Mouse (Mus musculus): ENCODE measurements around the gene Ets2. TPM values are rescaled to one million over a fixed set of nuclear protein-coding genes. Genes with fewer than 3 reads are reported as not detected.

The Ets2 gene
- total RNA-seq (2012; rRNA removed) = 12.8 and 16.2 TPM in 2 replicates

- Histone ChIP-seq H3K27ac (ENCODE audit: insufficient read depth, low read depth, low read length, poor library complexity, severe bottlenecking) (no peak within 1 kb of the TSS), H3K9ac (ENCODE audit: insufficient read depth, low read depth, low read length, poor library complexity, severe bottlenecking) (peak within 1 kb of the TSS; percentile 91), H3K9me3 (ENCODE audit: control insufficient read depth, insufficient read depth, low read depth, low read length) (no peaks in the 10 kb centered on the region), H3K4me3 (ENCODE audit: insufficient read depth in 1 of 2, low read depth in 1 of 2, low read length in 2 of 2, poor library complexity in 1 of 2, severe bottlenecking in 1 of 2) (peak within 1 kb of the TSS; percentile 89 to 91), H3K4me1 (ENCODE audit: control insufficient read depth in 2 of 2, insufficient read depth in 2 of 2, low read length in 2 of 2, poor library complexity in 1 of 2) (peaks cover 0 to 4% of the 10 kb centered on the region in 2 experiments; a peak in 1 of 4 replicates), H3K36me3 (ENCODE audit: control insufficient read depth, insufficient read depth, low read length, poor library complexity, severe bottlenecking) (no peaks in the 10 kb centered on the region; the same call in 1 of the 2 replicates)
- DNase-seq (ENCODE audit: low read depth, low spot score) = peak; percentile 68
- in situ Hi-C loops (cut with MboI; ENCODE audit: low sequenced_read_pairs in 2 of 2, unreplicated experiment in 2 of 2) = no loop called here
- TF ChIP-seq HCFC1 (IDR thresholded peaks at IDR 0.05; ENCODE audit: borderline replicate concordance, insufficient read depth, low read length) = no peak
- no peak for TF ChIP-seq CHD2 (IDR thresholded peaks at IDR 0.05; ENCODE audit: low read depth, low read length)
- no peak for TF ChIP-seq ZC3H11A (IDR thresholded peaks at IDR 0.05; ENCODE audit: borderline replicate concordance, low read depth, low read length)
- no peak for TF ChIP-seq MAFK (IDR thresholded peaks at IDR 0.05; ENCODE audit: insufficient read depth, low read depth, low read length)
- TF ChIP-seq ZNF384 (IDR thresholded peaks at IDR 0.05; ENCODE audit: low read depth, low read length) = no peak
These were observed at the start of gene Ets2 for GRCm38 (mm10) chr16:95701802-95702561. Ets2 (plus strand) TSS chr16:95702075.

GRCm38 (mm10) chr16:95654204-95654611 is 47.7 kb upstream of the Ets2 start:
- Histone ChIP-seq H3K27ac (ENCODE audit: insufficient read depth, low read depth, low read length, poor library complexity, severe bottlenecking) (no peak overlapping the region), H3K4me1 (ENCODE audit: control insufficient read depth in 2 of 2, insufficient read depth in 2 of 2, low read length in 2 of 2, poor library complexity in 1 of 2) (no peaks in the 10 kb centered on the region), H3K4me3 (ENCODE audit: insufficient read depth in 1 of 2, low read depth in 1 of 2, low read length in 2 of 2, poor library complexity in 1 of 2, severe bottlenecking in 1 of 2) (no peak overlapping the region), H3K9me3 (ENCODE audit: control insufficient read depth, insufficient read depth, low read depth, low read length) (no peaks in the 10 kb centered on the region), H3K36me3 (ENCODE audit: control insufficient read depth, insufficient read depth, low read length, poor library complexity, severe bottlenecking) (no peaks in the 10 kb centered on the region), H3K9ac (ENCODE audit: insufficient read depth, low read depth, low read length, poor library complexity, severe bottlenecking) (no peak overlapping the region)
- no peak for DNase-seq (ENCODE audit: low read depth, low spot score)
- TF ChIP-seq ZC3H11A (IDR thresholded peaks at IDR 0.05; ENCODE audit: borderline replicate concordance, low read depth, low read length) (no peak), HCFC1 (IDR thresholded peaks at IDR 0.05; ENCODE audit: borderline replicate concordance, insufficient read depth, low read length) (no peak), MAFK (IDR thresholded peaks at IDR 0.05; ENCODE audit: insufficient read depth, low read depth, low read length) (no peak), CHD2 (IDR thresholded peaks at IDR 0.05; ENCODE audit: low read depth, low read length) (no peak), ZNF384 (IDR thresholded peaks at IDR 0.05; ENCODE audit: low read depth, low read length) (no peak)
- in situ Hi-C loops (cut with MboI; ENCODE audit: low sequenced_read_pairs in 2 of 2, unreplicated experiment in 2 of 2) = loop anchor here in 1 of 2 experiments (10.0 kb wide), 1 partner anchor 291 kb away; no protein-coding TSS in a partner anchor

DNA sequence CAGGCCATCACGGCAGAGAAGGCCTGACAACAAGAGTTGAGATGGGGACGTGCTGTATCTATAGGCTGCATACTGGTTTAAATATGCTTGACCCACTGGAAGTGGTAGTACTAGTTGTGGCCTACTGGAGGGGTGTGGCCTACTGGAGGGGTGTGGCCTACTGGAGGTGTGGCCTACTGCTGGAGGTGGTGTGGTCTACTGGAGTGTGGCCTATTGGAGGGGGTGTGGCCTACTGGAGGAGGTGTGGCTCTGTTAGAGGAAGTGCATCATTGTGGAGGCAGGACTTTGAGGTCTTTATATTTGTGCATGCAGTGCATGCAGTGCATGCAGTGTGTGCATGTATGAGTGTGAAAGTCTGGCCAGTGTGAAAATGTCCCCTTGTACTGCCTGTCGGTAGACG is 45.3 kb upstream of the Ets2 start:
- DNase-seq (ENCODE audit: low read depth, low spot score) = peak; percentile 37
- Histone ChIP-seq H3K4me3 (ENCODE audit: insufficient read depth in 1 of 2, low read depth in 1 of 2, low read length in 2 of 2, poor library complexity in 1 of 2, severe bottlenecking in 1 of 2) (no peak overlapping the region), H3K36me3 (ENCODE audit: control insufficient read depth, insufficient read depth, low read length, poor library complexity, severe bottlenecking) (no peaks in the 10 kb centered on the region), H3K27ac (ENCODE audit: insufficient read depth, low read depth, low read length, poor library complexity, severe bottlenecking) (no peak overlapping the region), H3K4me1 (ENCODE audit: control insufficient read depth in 2 of 2, insufficient read depth in 2 of 2, low read length in 2 of 2, poor library complexity in 1 of 2) (no peaks in the 10 kb centered on the region), H3K9ac (ENCODE audit: insufficient read depth, low read depth, low read length, poor library complexity, severe bottlenecking) (no peak overlapping the region), H3K9me3 (ENCODE audit: control insufficient read depth, insufficient read depth, low read depth, low read length) (no peaks in the 10 kb centered on the region)
- no peak for TF ChIP-seq ZNF384 (IDR thresholded peaks at IDR 0.05; ENCODE audit: low read depth, low read length)
- TF ChIP-seq ZC3H11A (IDR thresholded peaks at IDR 0.05; ENCODE audit: borderline replicate concordance, low read depth, low read length) = no peak
- TF ChIP-seq HCFC1 (IDR thresholded peaks at IDR 0.05; ENCODE audit: borderline replicate concordance, insufficient read depth, low read length) = no peak
- TF ChIP-seq CHD2 (IDR thresholded peaks at IDR 0.05; ENCODE audit: low read depth, low read length) = no peak
- TF ChIP-seq MAFK (IDR thresholded peaks at IDR 0.05; ENCODE audit: insufficient read depth, low read depth, low read length) = no peak
- in situ Hi-C loops (cut with MboI; ENCODE audit: low sequenced_read_pairs in 2 of 2, unreplicated experiment in 2 of 2) = loop anchor here in 1 of 2 experiments (10.0 kb wide), 1 partner anchor 288 kb away; no protein-coding TSS in a partner anchor

- TF ChIP-seq ZC3H11A (IDR thresholded peaks at IDR 0.05; ENCODE audit: borderline replicate concordance, low read depth, low read length) = no peak
- no peak for TF ChIP-seq HCFC1 (IDR thresholded peaks at IDR 0.05; ENCODE audit: borderline replicate concordance, insufficient read depth, low read length)
- no peak for TF ChIP-seq ZNF384 (IDR thresholded peaks at IDR 0.05; ENCODE audit: low read depth, low read length)
- TF ChIP-seq CHD2 (IDR thresholded peaks at IDR 0.05; ENCODE audit: low read depth, low read length) = no peak
- no peak for TF ChIP-seq MAFK (IDR thresholded peaks at IDR 0.05; ENCODE audit: insufficient read depth, low read depth, low read length)
- H3K27ac ChIP-seq (ENCODE audit: insufficient read depth, low read depth, low read length, poor library complexity, severe bottlenecking) = no peak overlapping the region
- no peak for DNase-seq (ENCODE audit: low read depth, low spot score)
- H3K4me1 ChIP-seq (ENCODE audit: control insufficient read depth in 2 of 2, insufficient read depth in 2 of 2, low read length in 2 of 2, poor library complexity in 1 of 2) = no peaks in the 10 kb centered on the region
- H3K4me3 ChIP-seq (ENCODE audit: insufficient read depth in 1 of 2, low read depth in 1 of 2, low read length in 2 of 2, poor library complexity in 1 of 2, severe bottlenecking in 1 of 2) = no peak overlapping the region
- in situ Hi-C loops (cut with MboI; ENCODE audit: low sequenced_read_pairs in 2 of 2, unreplicated experiment in 2 of 2) = loop anchor here in 1 of 2 experiments (10.0 kb wide), 1 partner anchor 288 kb away; no protein-coding TSS in a partner anchor
- no peaks in the 10 kb centered on the region for H3K36me3 ChIP-seq (ENCODE audit: control insufficient read depth, insufficient read depth, low read length, poor library complexity, severe bottlenecking)
- no peaks in the 10 kb centered on the region for H3K9me3 ChIP-seq (ENCODE audit: control insufficient read depth, insufficient read depth, low read depth, low read length)
- no peak overlapping the region for H3K9ac ChIP-seq (ENCODE audit: insufficient read depth, low read depth, low read length, poor library complexity, severe bottlenecking)
These were observed 44.7 kb upstream of the Ets2 start for GRCm38 (mm10) chr16:95657187-95657586.

All from ES-E14 (cell line).